Mouse (Mus musculus) embryonic facial prominence, embryonic 14.5 days (tissue): ENCODE data around the gene Card11. TPM values are rescaled to one million over a fixed set of nuclear protein-coding genes. Genes with fewer than 3 reads are reported as not detected.

Source experiments
- ATAC-seq: fragments of 200-750 bp; cut with Nextera tagmentation; 2 replicates; pipeline ENCODE4 v1.8.0; 2017; ENCODE audit warnings: low read depth, moderate number of reproducible peaks, moderate TSS enrichment
- DNase-seq: peaks from one replicate; pipeline ENCODE4 v3.0.0-alpha.2; 2015; ENCODE audit warnings: low spot score
- H3K27ac ChIP-seq: fragments of 300-500 bp; sonication (generic); replicated peaks from 2 replicates; pipeline ENCODE4 v1.5.1; 2014; ENCODE audit warnings: low read depth, mild to moderate bottlenecking, low read length, moderate library complexity
- H3K27me3 ChIP-seq: fragments of 300-500 bp; sonication (generic); replicated peaks from 2 replicates; pipeline ENCODE4 v1.6.1; 2014; ENCODE audit warnings: low read length; ENCODE audit not compliant: control insufficient read depth, insufficient read depth
- H3K36me3 ChIP-seq: fragments of 300-500 bp; sonication (generic); 2 replicates; pipeline ENCODE4 v1.6.1; 2014; ENCODE audit warnings: low read length, mixed read lengths; ENCODE audit not compliant: control insufficient read depth, insufficient read depth
- H3K4me1 ChIP-seq: fragments of 300-500 bp; sonication (generic); 2 replicates; pipeline ENCODE4 v1.6.1; 2014; ENCODE audit warnings: antibody characterized with exemption, low read length; ENCODE audit not compliant: control insufficient read depth, insufficient read depth
- H3K4me2 ChIP-seq: fragments of 300-500 bp; sonication (generic); 2 replicates; pipeline ENCODE4 v1.6.1; 2014; ENCODE audit warnings: low read depth, mild to moderate bottlenecking, low read length, moderate library complexity, mixed read lengths
- H3K4me3 ChIP-seq: fragments of 300-500 bp; sonication (generic); 2 replicates; pipeline ENCODE4 v1.5.1; 2014; ENCODE audit warnings: low read depth, mild to moderate bottlenecking, low read length
- H3K9ac ChIP-seq: fragments of 300-500 bp; sonication (generic); 2 replicates; pipeline ENCODE4 v1.6.1; 2014; ENCODE audit warnings: low read depth, mild to moderate bottlenecking, low read length, moderate library complexity, mixed read lengths
- H3K9me3 ChIP-seq: fragments of 300-500 bp; sonication (generic); 2 replicates; pipeline ENCODE4 v1.6.1; 2016; ENCODE audit warnings: low read length; ENCODE audit not compliant: control insufficient read depth
- WGBS: fragments of 180-500 bp; shearing (Covaris S2); extraction: QIAGEN DNeasy Blood & Tissue Kit; methylation state at CpG from one replicate; pipeline ENCODE4 v1.1.7; 2014; 5-methylcytosine and 5-hydroxymethylcytosine counted together
- microRNA-seq: library from miRNA; unstranded; fragments of <30 nt; microRNA quantifications from one replicate; pipeline ENCODE4, GENCODE M21; 2016; ENCODE audit warnings: borderline number of aligned reads
- polyA plus RNA-seq: library from polyadenylated mRNA; unstranded; fragments of >200 nt; fragmentation: Nextera tagmentation; extraction: Ambion mirVana; gene quantifications from 2 replicates; pipeline ENCODE4 v1.2.1, GENCODE M21; 2014

Gene Card11
- polyA plus RNA-seq, 1 experiment from 2014 or later = 0.10 TPM

DNA sequence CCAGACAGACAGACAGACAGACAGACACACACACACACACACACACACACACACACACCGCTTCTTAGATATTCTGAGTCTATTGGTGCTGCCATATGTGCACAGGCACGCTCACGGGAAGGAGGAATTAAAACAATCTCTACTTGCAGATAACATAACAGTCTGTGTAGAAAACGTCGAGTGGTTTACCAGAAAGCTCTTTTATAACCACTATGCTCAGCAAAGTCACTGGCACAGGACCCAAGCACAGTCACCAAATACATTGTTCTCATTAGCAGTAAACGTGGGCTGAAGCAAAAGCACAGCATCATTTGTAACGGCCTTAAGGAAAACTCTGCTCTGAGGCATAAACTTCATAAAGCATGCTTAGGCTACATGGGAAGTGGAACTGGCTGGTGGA, 176.3 kb downstream of the Card11 start:
- H3K4me3 ChIP-seq = no peak overlapping the region
- H3K4me2 ChIP-seq = no peak overlapping the region
- no peak for DNase-seq
- H3K4me1 ChIP-seq = peaks cover 37% of the 10 kb centered on the region
- no peak overlapping the region for H3K27ac ChIP-seq
- 77% methylated on average over 7 of the region's 7 CpGs for WGBS
- H3K9ac ChIP-seq = no peak overlapping the region
- peaks cover 6% of the 10 kb centered on the region; the same call in 1 of the 2 replicates for H3K36me3 ChIP-seq
- H3K27me3 ChIP-seq = no peaks in the 10 kb centered on the region
- H3K9me3 ChIP-seq = no peaks in the 10 kb centered on the region
- no peak for ATAC-seq

DNA sequence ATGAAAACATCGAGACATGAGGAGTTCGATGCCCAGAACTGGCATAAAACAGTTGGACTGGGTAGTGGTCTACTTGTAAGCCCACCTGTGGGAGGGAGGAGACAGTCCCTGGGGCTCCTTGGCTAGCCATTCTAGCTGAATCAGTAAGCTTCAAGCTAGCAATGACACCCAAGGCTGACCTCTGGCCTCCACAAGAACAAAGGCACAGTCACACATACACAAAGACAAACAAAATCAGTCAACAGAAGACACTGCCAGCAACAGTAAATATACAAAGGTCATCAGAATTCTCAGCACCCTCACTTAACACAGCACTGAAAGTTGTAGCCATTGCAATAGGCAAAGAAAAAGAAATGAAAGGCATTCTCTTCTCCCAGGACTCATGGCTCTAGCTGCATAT, 177.0 kb downstream of the Card11 start:
- Histone ChIP-seq H3K27ac (no peak overlapping the region), H3K9ac (no peak overlapping the region), H3K27me3 (no peaks in the 10 kb centered on the region), H3K9me3 (no peaks in the 10 kb centered on the region), H3K4me2 (no peak overlapping the region), H3K4me3 (no peak overlapping the region), H3K4me1 (peaks cover 37% of the 10 kb centered on the region), H3K36me3 (peaks cover 6% of the 10 kb centered on the region; the same call in 1 of the 2 replicates)
- ATAC-seq (no peak), DNase-seq (no peak)
- 88% methylated on average over 2 of the region's 2 CpGs for WGBS

Small RNAs within 50 kb of the gene (microRNA-seq; reads per million reads assigned to microRNA genes)
- not detected for gene Gm44385

Other genes with a start within 250 kb of the Card11 start
- gene Gna12, start 170.2 kb downstream of the Card11 start, polyA plus RNA-seq = 23.4 and 28.9 TPM in 2 replicates
- 2.7 and 3.4 TPM in 2 replicates for gene Sdk1, start 240.9 kb upstream of the Card11 start, polyA plus RNA-seq